Mouse (Mus musculus) heart, adult 2 months (tissue): ENCODE results near the gene Mcu.

Source experiments
- CTCF ChIP-seq: fragments of 200-600 bp; IDR thresholded peaks from 2 replicates; pipeline ENCODE4 v1.8.1; 2022; ENCODE audit warnings: antibody characterized with exemption, mild to moderate bottlenecking, moderate library complexity
- EP300 ChIP-seq: fragments of 200-500 bp; IDR thresholded peaks from 2 replicates; pipeline ENCODE4 v1.6.1; 2011; ENCODE audit warnings: low read depth, low read length, control low read depth; ENCODE audit not compliant: insufficient read depth
- POLR2A ChIP-seq: fragments of 200-500 bp; IDR thresholded peaks from 2 replicates; pipeline ENCODE4 v1.6.1; 2011; ENCODE audit warnings: mild to moderate bottlenecking, low read depth, low read length, control low read depth; ENCODE audit not compliant: insufficient read depth

DNA sequence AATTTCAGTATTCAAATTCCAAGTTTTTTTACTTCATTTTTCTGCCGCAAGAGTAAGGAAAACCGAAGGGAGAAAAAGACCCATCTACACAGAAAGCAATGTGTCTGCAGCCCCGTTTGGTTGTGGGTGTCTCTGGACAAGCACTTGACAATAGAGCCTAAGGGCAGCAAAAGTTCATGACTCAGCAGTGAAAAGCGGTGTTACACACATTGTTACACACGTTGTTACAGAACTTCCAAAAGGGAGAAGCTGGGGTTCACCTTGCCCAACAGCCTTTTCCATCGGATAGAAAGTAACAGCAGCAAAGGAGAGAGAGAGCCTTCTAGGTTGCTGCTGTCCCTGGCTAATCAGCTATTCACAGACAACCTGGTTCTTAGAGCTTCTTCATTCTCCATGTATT is 68.3 kb downstream of the Mcu start:
- TF ChIP-seq CTCF, result no peak
- TF ChIP-seq POLR2A, result no peak
- TF ChIP-seq EP300, result no peak
